Mouse (Mus musculus) thymus, postnatal 25 days (tissue): Measurements from ENCODE around the gene Nmnat3.

ENCODE experiments used
- DNase-seq: peaks from one replicate; pipeline ENCODE4 v3.0.0; 2022

Nmnat3 gene

GRCm38 (mm10) chr9:98312622-98313374, 25.6 kb downstream of the Nmnat3 start:
- no peak for DNase-seq

GRCm38 (mm10) chr9:98313587-98313986, 26.4 kb downstream of the Nmnat3 start:
- no peak for DNase-seq

- no peak for DNase-seq
These were observed 26.9 kb downstream of the Nmnat3 start for GRCm38 (mm10) chr9:98314059-98314650.

- DNase-seq: no peak
These were observed 30.7 kb downstream of the Nmnat3 start for GRCm38 (mm10) chr9:98317897-98318296.

- no peak for DNase-seq
These were observed 31.6 kb downstream of the Nmnat3 start for GRCm38 (mm10) chr9:98318875-98319274.

GRCm38 (mm10) chr9:98320785-98321184, 33.5 kb downstream of the Nmnat3 start:
- DNase-seq: no peak

GRCm38 (mm10) chr9:98326088-98326487, 38.9 kb downstream of the Nmnat3 start:
- no peak for DNase-seq

GRCm38 (mm10) chr9:98328415-98329176, 41.4 kb downstream of the Nmnat3 start:
- no peak for DNase-seq

GRCm38 (mm10) chr9:98329274-98330105, 42.3 kb downstream of the Nmnat3 start:
- no peak for DNase-seq

- DNase-seq: peak; percentile 22
These were observed 46.1 kb downstream of the Nmnat3 start for GRCm38 (mm10) chr9:98333219-98333754.

GRCm38 (mm10) chr9:98337881-98338769, 50.9 kb downstream of the Nmnat3 start:
- no peak for DNase-seq

- no peak for DNase-seq
These were observed 52.7 kb downstream of the Nmnat3 start for GRCm38 (mm10) chr9:98339971-98340370.

- DNase-seq: no peak
These were observed 53.2 kb downstream of the Nmnat3 start for GRCm38 (mm10) chr9:98340427-98340826.

- no peak for DNase-seq
These were observed 58.6 kb downstream of the Nmnat3 start for GRCm38 (mm10) chr9:98345840-98346239.

GRCm38 (mm10) chr9:98346240-98346639, 59.0 kb downstream of the Nmnat3 start:
- DNase-seq: no peak

- no peak for DNase-seq
These were observed 59.8 kb downstream of the Nmnat3 start for GRCm38 (mm10) chr9:98347021-98347420.

- DNase-seq: no peak
These were observed 63.3 kb downstream of the Nmnat3 start for GRCm38 (mm10) chr9:98350318-98351144.

- DNase-seq: no peak
These were observed 65.1 kb downstream of the Nmnat3 start for GRCm38 (mm10) chr9:98352332-98352731.

- no peak for DNase-seq
These were observed 67.7 kb downstream of the Nmnat3 start for GRCm38 (mm10) chr9:98354919-98355318.

- no peak for DNase-seq
These were observed 73.8 kb downstream of the Nmnat3 start for GRCm38 (mm10) chr9:98361047-98361446.

- DNase-seq: no peak
These were observed 78.8 kb downstream of the Nmnat3 start for GRCm38 (mm10) chr9:98366075-98366474.
